Mouse (Mus musculus): ENCODE measurements around the gene Olfr1221. TPM values are rescaled to one million over a fixed set of nuclear protein-coding genes. Genes with fewer than 3 reads are reported as not detected.
"Not testable (repeated sequence)": the region's sequence is repeated elsewhere in the genome, so short reads cannot be mapped to it uniquely, and the experiment has no call there.

Gene Olfr1221
- polyA plus RNA-seq (2016; fragmentation: Nextera tagmentation; extraction: Ambion mirVana), result not detected in 2 replicates

DNA sequence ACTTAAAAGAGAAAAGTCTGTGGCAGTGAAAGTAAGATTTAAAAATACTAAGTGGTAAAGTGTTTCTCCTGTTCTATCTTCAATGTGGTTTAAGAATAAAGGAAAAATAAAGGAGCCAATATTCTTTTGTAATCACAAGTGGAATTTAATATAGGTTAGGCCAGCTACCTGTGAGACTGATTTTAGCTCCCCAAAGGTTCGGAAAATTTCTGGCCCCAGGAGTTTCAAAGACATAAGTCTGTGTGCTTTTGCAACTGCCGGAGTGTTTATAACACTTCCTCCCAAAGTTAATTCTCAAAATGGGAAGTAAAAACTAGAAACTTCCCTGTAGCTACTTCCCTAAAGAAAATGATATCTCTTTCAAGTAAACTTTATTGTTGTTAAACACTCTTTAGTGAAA, at the start of gene Olfr1221:
Gene Olfr1221 (minus strand): TSS at position 101 of the 400 bp plus-strand sequence.
- H3K4me1 ChIP-seq, result no peaks in the 10 kb centered on the region
- no peak within 1 kb of the TSS for H3K9ac ChIP-seq
- H3K9me3 ChIP-seq (replicated peaks), result no peaks in the 10 kb centered on the region
- no peak for ATAC-seq
- no peaks in the 10 kb centered on the region for H3K36me3 ChIP-seq
- 41% methylated on average over 2 of the region's 2 CpGs for WGBS (ENCODE audit: insufficient replicate concordance)
- no peak within 1 kb of the TSS for H3K27ac ChIP-seq
- no peak within 1 kb of the TSS for H3K4me3 ChIP-seq
- no peaks in the 10 kb centered on the region for H3K27me3 ChIP-seq (replicated peaks)
- no peak within 1 kb of the TSS for H3K4me2 ChIP-seq

- ATAC-seq, result not testable (repeated sequence)
Observed at GRCm38 (mm10) chr2:89164711-89165110, 47.6 kb upstream of the Olfr1221 start.

DNA sequence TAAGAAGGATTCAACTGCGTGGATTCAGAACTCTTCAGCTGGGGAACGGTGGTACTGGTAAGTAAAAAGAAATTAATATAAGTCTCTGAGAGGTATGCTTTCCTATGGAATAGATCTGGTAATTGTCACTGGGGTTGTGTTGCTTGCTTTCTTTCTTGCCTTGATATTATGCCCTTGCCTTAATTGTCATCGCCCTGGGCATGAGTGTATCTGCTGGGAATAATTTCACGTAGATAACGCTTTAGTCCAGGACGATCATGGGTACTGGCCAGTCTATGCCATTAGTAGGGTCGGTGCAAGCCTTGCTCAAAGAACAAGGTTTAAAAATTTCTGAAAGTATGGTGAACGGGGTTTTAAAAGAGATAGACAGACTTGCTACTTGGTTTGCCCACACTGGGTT, 46.9 kb upstream of the Olfr1221 start, which contains the start of gene Olfr1224-ps1:
Gene Olfr1224-ps1 (minus strand): TSS at position 101 of the 400 bp plus-strand sequence.
- not testable (repeated sequence) for H3K4me1 ChIP-seq

More at GRCm38 (mm10) chr2:89164711-89165110, 47.6 kb upstream of the Olfr1221 start:
- H3K27me3 ChIP-seq (replicated peaks); H3K4me3 ChIP-seq; H3K36me3 ChIP-seq; H3K4me2 ChIP-seq; H3K9ac ChIP-seq; H3K4me1 ChIP-seq; H3K27ac ChIP-seq; H3K9me3 ChIP-seq (replicated peaks): not testable (repeated sequence)
- WGBS (ENCODE audit: insufficient replicate concordance), result 66% methylated on average over 4 of the region's 4 CpGs

GRCm38 (mm10) chr2:89151460-89151859, 34.4 kb upstream of the Olfr1221 start, which contains the start of gene Olfr1223:
TSS of gene Olfr1223 (minus strand) at chr2:89151560.
- Histone ChIP-seq H3K4me1 (no peaks in the 10 kb centered on the region), H3K27ac (no peak within 1 kb of the TSS), H3K9ac (no peak within 1 kb of the TSS), H3K27me3 (replicated peaks) (no peaks in the 10 kb centered on the region), H3K4me2 (no peak within 1 kb of the TSS), H3K4me3 (no peak within 1 kb of the TSS), H3K36me3 (no peaks in the 10 kb centered on the region), H3K9me3 (replicated peaks) (no peaks in the 10 kb centered on the region)
- WGBS (ENCODE audit: insufficient replicate concordance), result 44% methylated on average over 1 of the region's 1 CpGs
- no peak for ATAC-seq

More for the DNA sequence above, 46.9 kb upstream of the Olfr1221 start, which contains the start of gene Olfr1224-ps1:
- not testable (repeated sequence) for H3K27me3 ChIP-seq (replicated peaks); H3K27ac ChIP-seq; H3K9ac ChIP-seq; H3K4me3 ChIP-seq; H3K9me3 ChIP-seq (replicated peaks); H3K36me3 ChIP-seq; H3K4me2 ChIP-seq; ATAC-seq
- 83% methylated on average over 8 of the region's 8 CpGs for WGBS (ENCODE audit: insufficient replicate concordance)

GRCm38 (mm10) chr2:89132954-89133353, 15.9 kb upstream of the Olfr1221 start, which contains the start of gene Olfr1222:
TSS of gene Olfr1222 (minus strand) at chr2:89133054.
- no peaks in the 10 kb centered on the region for H3K36me3 ChIP-seq
- H3K4me1 ChIP-seq, result no peaks in the 10 kb centered on the region
- H3K27me3 ChIP-seq (replicated peaks), result no peaks in the 10 kb centered on the region
- H3K9ac ChIP-seq, result no peak within 1 kb of the TSS
- H3K9me3 ChIP-seq (replicated peaks), result no peaks in the 10 kb centered on the region
- H3K4me2 ChIP-seq, result no peak within 1 kb of the TSS
- no peak within 1 kb of the TSS for H3K27ac ChIP-seq
- no peak within 1 kb of the TSS for H3K4me3 ChIP-seq
- WGBS (ENCODE audit: insufficient replicate concordance), result 39% methylated on average over 3 of the region's 3 CpGs
- ATAC-seq, result no peak

DNA sequence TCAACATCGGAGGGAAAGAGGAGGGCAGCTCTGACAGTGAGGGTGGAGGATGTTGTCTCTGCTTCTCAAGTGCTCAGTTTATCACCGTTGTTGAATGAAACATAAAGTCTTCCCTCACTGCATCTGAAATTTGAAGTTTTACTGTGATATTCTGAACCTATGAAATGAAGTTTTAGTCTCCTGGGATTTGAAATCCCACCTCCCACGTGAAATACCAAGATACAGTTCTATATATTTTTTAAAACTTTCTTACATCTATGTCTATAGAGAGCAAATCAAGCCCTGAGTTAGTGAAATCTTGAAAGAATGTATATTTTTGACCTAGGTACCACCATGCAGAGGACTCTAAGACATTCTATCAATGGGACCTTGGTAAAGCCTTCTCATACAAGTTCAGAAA, 10.3 kb downstream of the Olfr1221 start, which contains the start of gene Olfr1220:
Gene Olfr1220 (minus strand): TSS at position 101 of the 400 bp plus-strand sequence.
- H3K4me2 ChIP-seq, result no peak within 1 kb of the TSS
- no peaks in the 10 kb centered on the region for H3K27me3 ChIP-seq (replicated peaks)
- WGBS (ENCODE audit: insufficient replicate concordance), result 60% methylated on average over 3 of the region's 3 CpGs
- no peaks in the 10 kb centered on the region for H3K9me3 ChIP-seq (replicated peaks)
- H3K4me3 ChIP-seq, result no peak within 1 kb of the TSS
- no peaks in the 10 kb centered on the region for H3K36me3 ChIP-seq
- no peak within 1 kb of the TSS for H3K9ac ChIP-seq
- ATAC-seq, result no peak
- H3K4me1 ChIP-seq, result no peaks in the 10 kb centered on the region
- H3K27ac ChIP-seq, result no peak within 1 kb of the TSS

DNA sequence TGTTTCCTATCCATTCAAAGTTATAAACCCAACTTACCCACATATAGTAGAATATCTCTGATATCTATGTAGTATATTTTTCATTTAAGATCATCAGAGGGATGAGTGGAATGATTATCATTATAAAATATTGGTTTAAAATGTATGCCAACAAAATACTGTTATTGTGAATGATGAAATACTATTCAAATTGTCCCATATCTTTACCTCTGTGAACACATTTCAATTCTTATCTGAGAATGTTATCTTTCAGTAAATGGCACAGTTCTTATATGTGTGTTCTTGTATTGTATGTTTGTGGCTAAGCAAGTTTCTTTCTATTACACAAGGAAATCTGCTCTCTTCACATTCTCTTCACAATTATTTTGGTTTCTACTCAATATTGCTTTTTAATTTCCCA, 11.4 kb downstream of the Olfr1221 start:
- no peak for ATAC-seq
- Histone ChIP-seq H3K4me2 (no peak overlapping the region), H3K9me3 (replicated peaks) (no peaks in the 10 kb centered on the region), H3K4me1 (no peaks in the 10 kb centered on the region), H3K4me3 (no peak overlapping the region), H3K27me3 (replicated peaks) (no peaks in the 10 kb centered on the region), H3K27ac (no peak overlapping the region), H3K9ac (no peak overlapping the region), H3K36me3 (no peaks in the 10 kb centered on the region)

GRCm38 (mm10) chr2:89093848-89094247, 23.2 kb downstream of the Olfr1221 start:
- WGBS (ENCODE audit: insufficient replicate concordance), result 85% methylated on average over 1 of the region's 1 CpGs
- Histone ChIP-seq H3K4me2 (no peak overlapping the region), H3K9ac (no peak overlapping the region), H3K27ac (no peak overlapping the region), H3K4me3 (no peak overlapping the region), H3K36me3 (no peaks in the 10 kb centered on the region), H3K4me1 (no peaks in the 10 kb centered on the region), H3K27me3 (replicated peaks) (no peaks in the 10 kb centered on the region), H3K9me3 (replicated peaks) (no peaks in the 10 kb centered on the region)
- ATAC-seq, result no peak

DNA sequence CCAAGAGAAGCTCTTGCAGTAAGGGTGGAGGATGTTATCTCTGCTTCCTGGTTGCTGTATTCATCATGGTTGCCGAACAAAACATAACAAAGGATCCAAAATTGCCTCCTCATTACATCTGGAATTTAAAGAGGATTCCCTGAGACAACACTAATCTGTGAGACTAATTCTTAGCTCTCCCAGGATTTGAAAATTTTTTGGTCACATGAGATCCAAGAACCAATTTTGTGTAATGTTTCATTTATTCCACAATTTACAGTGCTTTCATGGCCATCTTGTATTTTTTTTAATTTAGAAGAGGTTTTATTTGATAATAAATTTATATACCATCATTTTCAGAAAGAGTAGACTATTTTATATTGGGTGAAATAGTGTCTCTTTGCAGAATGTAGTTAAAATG, 33.7 kb downstream of the Olfr1221 start, which contains the start of gene Olfr1219:
Gene Olfr1219 (minus strand): TSS at position 101 of the 400 bp plus-strand sequence.
- no peak for ATAC-seq
- Histone ChIP-seq H3K4me3 (no peak within 1 kb of the TSS), H3K27me3 (replicated peaks) (no peaks in the 10 kb centered on the region), H3K9ac (no peak within 1 kb of the TSS), H3K4me2 (no peak within 1 kb of the TSS), H3K27ac (no peak within 1 kb of the TSS), H3K9me3 (replicated peaks) (no peaks in the 10 kb centered on the region), H3K36me3 (no peaks in the 10 kb centered on the region), H3K4me1 (no peaks in the 10 kb centered on the region)
- 41% methylated on average over 1 of the region's 1 CpGs for WGBS (ENCODE audit: insufficient replicate concordance)

DNA sequence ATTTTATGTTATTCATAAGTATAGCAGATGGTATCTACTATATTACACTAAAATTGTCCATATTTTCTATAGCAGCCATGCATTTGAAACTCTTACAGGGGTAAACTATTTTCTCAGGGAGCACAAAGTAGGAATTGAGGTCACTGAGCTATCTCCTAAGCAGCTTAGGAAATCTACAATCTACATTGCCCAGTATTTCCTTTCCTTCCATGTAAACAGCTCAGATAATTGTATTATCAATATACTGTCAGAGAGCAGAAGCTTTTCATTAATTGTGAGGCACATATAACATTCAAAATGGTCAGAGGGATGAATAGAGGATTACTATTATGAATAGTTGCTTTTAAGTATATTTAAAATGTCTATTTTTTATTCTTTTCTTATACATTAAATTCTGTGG, 35.6 kb downstream of the Olfr1221 start:
- Histone ChIP-seq H3K4me2 (no peak overlapping the region), H3K4me3 (no peak overlapping the region), H3K27me3 (replicated peaks) (no peaks in the 10 kb centered on the region), H3K36me3 (no peaks in the 10 kb centered on the region), H3K27ac (no peak overlapping the region), H3K9me3 (replicated peaks) (no peaks in the 10 kb centered on the region), H3K9ac (no peak overlapping the region), H3K4me1 (no peaks in the 10 kb centered on the region)
- ATAC-seq, result no peak

DNA sequence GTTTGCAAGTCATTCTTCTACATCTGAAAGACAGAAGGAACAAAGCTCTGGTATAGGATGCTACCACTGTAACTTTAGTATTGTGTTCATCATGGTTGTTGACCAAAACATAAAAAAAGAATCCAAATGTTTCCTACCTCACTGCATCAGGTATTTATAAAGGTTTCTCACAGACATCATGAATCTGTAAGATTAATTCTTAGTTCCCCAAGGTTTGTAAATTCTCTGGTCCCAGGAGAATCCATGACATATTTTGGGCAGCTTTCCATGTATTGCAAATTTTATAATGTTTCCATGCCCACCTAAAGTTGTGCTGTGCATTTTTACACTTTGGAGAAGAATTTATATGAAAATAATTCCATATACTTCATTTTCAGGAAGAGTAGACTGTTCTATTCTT, 56.0 kb downstream of the Olfr1221 start, which contains the start of gene Olfr1218:
Gene Olfr1218 (minus strand): TSS at position 101 of the 400 bp plus-strand sequence.
- ATAC-seq, result no peak
- Histone ChIP-seq H3K4me2 (no peak within 1 kb of the TSS), H3K36me3 (no peaks in the 10 kb centered on the region), H3K9ac (no peak within 1 kb of the TSS), H3K27me3 (replicated peaks) (no peaks in the 10 kb centered on the region), H3K9me3 (replicated peaks) (no peaks in the 10 kb centered on the region), H3K27ac (no peak within 1 kb of the TSS), H3K4me1 (no peaks in the 10 kb centered on the region), H3K4me3 (no peak within 1 kb of the TSS)
